Mouse (Mus musculus): Measurements from ENCODE around the gene Tnfaip8l2. TPM values are rescaled to one million over a fixed set of nuclear protein-coding genes. Genes with fewer than 3 reads are reported as not detected.

Gene Tnfaip8l2
- total RNA-seq (2021) (1 to 10 TPM; 2.0 to 2.2 TPM), polyA plus RNA-seq (2012; rRNA removed) (3.7 and 4.9 TPM in 2 replicates)
- long read RNA-seq, partial matches to known transcripts = 0 of 1 reads
- long read RNA-seq, other reads (novel, unspliced or antisense) = 0 of 1 reads

DNA sequence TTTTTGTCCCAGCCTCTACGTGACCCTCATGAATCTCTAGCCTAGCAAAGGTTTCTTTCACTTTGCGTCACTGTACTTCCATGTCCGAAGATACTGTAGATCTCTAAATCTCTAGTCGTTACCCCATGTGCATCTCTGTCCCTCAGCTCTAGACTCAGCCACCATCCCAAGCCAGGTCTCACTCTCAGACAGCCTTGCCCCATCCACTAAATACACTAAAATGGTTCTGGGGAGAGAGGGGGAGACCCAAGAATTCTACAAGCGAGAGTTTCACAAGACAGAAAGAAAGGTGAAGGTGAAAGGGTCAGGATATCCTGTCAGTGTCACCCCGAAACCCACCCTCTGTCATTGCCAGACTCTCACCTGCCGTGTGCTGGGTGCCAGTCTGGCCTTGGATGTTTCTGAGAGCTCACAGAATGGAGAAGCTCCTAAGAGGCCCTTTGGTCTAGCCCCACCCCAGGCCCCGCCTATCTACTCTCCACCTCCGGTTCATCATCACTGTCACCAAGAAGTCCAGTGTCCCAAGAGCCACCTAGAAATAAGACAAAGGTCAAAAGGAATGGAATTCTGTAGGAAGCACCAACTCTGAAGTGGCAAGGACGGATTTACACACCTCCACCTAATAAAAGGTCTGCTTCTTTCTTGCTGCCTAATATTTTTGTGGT is at the start of gene Tnfaip8l2:
Tnfaip8l2 (minus strand) TSS at position 409 of the 665 bp plus-strand sequence.
- no peak for DNase-seq

DNA sequence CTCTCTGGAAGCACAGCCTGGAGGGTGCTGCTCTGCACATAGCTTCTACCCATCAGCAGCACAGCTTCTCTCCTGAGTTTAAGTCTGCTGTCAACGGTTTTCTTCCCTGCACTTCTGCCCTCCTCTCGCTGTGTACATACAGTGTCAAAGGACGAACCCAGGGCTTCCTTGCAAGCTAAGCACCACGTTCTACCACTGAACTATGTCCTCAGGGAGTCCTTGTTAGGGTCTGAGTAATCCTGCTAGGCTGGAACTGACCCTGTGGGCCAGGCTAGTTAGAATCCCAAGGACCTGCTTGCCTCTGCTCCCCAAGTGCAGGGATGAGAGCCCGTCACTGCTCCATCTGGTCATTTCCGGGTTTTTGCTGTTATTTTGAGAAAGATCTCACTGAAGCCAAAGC is 44.7 kb upstream of the Tnfaip8l2 start:
- DNase-seq = peak; percentile 24

DNA sequence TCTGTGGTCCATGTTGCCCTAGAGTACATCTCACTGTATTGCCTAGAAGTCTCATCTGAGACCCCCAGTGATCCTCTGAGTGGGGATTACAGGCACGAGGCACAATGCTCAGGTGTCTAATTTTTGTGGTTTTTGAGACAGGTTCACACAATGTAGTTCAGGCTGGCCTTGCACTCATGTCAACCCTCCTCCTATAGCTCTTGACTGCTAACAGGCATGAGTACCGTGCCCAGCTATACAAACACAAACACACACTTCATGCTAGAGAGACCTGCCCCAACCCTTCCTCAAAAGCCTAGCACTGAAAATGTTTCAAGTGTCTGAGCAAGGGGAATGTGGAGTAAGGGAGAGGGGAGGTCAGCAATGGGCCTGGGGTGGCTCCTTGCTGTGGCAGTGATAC is 43.9 kb upstream of the Tnfaip8l2 start:
- no peak for DNase-seq

DNA sequence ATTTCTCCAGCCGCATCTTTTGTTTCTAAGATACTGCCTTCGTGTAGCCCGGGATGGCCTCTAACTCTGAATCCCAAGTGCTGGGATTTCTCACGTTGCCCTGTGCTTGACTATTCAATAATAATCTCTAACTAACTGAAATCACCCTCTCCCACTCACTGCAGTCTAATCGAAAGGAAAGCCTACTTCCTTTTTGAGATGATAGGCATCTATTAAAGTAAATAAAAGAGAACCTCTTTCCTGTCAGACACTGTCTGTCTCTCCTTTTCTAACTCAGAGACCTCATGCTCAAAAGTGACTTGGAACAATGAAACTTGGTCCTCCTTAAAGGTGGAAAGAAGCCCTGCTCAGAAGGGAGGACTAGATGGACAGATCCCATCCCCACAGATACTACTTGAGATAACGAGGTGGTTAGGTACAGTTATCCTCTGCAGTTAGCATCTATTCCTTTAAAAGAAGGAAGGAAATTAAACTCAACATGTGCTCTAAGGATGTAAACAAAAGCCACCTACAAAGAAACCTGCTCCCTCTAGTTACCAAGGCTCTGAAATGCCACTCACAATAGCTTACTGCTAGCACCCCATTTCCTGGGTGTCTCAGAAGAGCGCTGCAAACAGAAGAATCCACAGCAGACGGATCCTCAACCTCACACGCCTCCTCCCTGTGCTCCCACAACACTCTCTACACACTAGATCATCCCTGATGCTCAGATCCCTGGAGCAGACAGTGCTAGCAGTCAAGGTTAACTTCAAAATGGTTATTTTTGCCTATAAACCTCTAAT is 42.8 kb upstream of the Tnfaip8l2 start:
- DNase-seq = no peak

DNA sequence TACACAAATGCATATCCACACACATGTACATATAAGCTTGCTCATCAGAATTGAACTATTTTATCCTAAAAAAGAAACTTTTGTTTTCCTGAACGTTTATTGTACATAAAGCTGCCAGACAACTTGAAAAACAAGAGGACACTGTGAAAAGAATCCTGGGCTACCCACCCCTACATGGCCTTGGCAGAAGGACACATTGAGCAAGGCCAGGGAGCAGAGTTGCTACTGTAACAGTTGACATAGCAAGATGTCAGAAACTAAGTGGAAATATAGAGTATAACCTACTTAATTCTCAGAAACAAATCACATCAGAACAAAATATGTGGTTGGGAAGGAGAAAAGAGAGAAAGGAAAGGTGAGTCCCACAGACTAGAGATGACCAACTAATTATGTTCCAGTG is 39.7 kb upstream of the Tnfaip8l2 start:
- peak; percentile 62 for DNase-seq

DNA sequence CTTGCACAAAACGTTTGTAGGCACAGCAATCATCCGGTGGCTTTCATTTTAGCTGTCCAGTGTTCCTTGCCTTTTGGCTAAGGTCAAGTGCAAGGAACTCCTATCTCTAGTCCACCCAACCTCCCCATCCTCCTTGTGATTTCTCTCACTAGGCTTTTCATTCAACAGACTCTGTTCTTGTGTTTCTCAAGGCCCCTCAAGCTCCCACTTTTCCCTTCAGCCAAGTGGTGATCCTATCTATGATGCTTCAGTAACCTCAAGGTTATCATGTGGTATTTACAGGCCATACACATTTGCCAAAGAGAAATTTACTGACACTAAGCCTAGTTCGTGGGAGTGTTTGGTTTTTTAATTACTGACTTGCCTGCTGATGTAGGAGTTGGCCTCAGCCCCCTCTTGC is 37.7 kb upstream of the Tnfaip8l2 start:
- DNase-seq = no peak

DNA sequence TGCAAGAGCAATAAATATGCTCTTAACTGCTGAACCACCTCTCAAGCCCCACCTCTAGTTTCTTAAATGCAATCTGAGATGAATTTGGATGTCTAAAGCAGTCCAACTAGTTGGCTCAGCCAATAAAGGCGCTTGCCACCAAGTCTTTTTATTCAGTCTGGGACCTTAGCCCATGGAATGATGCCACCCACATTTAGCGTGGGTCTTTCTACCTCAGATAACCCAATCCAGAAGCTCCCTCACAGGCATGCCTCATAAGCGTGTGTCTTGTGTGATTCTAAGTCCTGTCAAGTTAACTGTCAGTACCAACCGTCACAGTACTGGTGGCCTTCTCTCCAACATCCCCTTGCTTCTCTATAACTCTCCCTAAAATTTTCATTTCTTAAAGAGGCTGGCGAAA is 36.8 kb upstream of the Tnfaip8l2 start:
- no peak for DNase-seq

DNA sequence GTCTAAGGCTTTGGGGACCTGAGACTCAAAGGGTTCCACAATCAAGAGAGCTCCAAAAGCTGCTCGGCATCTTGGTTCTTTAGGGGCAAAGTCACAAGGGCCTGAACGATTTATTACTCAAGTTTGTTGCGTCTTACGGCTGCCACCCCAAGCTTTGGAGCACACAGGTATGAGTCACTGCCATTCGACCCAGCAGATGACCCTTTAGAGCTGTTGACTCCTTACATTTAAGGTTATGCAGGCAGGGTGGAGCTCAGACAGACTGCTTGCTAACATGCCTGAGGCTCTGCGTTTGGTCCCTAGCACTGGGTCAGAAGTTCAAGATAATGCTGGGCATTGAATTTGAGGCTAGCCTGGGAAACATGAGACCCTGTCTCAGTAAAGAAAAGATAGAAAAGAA is 35.4 kb upstream of the Tnfaip8l2 start:
- no peak for DNase-seq

DNA sequence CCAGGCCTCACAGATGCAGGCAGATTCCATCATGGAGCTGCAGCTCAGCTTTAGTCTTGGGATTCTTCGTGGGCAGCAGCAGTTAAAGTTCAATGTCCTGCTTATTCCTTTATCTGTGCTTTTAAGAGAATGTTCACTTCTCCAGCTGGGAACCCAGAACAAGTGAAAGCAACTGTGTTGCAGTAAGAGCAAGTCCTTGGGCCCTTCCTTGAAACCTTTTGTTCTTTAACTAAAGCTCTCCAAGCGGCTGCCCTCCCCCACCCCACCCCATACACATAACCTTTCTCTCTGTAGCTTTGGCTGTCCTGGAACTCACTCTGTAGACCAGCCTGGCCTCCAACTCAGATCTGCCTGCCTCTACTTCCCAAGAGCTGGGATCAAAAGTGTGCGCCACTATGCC is 34.3 kb upstream of the Tnfaip8l2 start:
- no peak for DNase-seq

DNA sequence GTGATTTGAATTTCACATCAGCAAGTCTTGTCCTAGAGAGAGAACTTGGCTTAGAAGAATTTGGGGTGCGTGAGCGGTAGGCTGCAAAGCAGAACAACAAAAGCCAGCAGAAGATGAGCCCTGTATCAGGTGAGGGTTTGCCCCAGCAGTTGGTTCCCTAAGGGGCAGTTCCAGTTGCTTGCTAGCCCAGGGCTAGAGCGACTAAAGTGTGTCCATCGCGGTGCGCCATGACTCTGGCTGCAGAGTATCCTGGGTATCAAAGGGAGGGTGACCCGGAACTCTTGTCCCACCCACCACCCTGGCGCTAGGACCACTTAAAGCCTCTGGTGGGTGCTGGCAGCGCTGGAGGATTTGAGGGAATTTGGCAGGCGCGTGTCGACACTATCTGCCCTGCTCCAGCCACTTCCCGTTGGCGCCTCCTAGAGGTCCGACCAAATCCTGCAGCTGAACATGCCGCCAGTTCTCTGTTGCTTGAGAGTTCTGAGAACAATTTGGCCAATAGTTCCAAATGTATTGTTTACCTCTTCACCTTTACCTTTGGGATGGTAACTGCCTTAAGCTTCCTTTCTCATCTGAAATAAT is 31.9 kb upstream of the Tnfaip8l2 start:
- DNase-seq = peak; percentile 88

DNA sequence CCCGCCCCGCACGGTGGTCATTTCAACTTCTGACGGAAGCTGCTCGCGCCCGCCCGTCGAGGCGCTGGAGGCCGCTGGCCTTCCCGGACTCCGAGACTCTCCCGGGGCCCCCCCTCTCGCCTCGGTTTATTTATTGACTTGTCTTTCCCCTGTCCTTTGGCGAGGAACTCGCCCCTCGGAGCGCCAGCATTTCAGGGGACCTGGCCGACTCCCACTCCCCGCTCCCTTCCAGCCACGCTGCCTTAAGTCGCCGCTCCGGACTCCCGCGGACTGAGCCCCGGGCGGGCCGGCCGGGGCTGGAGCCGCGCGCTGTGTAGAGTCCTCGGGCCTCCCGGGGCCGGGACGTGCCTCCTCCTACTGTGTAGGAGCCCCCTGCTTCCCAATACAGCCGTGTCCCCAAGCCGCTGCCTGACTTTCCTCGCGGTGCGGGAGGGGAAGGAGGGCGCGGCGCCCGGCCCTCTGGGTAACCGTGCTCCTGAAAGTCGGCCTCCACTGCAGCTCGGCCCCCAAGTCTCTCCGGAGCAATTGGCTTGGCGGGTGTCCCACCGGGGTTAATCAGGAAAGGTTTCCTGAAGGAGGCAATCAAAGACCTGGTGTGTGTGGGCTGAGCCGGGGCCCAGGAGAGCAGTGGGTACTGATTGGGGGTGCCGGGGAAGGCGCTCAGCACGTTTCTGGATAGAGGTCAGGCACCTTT is 31.2 kb upstream of the Tnfaip8l2 start:
- DNase-seq = peak; percentile 43

DNA sequence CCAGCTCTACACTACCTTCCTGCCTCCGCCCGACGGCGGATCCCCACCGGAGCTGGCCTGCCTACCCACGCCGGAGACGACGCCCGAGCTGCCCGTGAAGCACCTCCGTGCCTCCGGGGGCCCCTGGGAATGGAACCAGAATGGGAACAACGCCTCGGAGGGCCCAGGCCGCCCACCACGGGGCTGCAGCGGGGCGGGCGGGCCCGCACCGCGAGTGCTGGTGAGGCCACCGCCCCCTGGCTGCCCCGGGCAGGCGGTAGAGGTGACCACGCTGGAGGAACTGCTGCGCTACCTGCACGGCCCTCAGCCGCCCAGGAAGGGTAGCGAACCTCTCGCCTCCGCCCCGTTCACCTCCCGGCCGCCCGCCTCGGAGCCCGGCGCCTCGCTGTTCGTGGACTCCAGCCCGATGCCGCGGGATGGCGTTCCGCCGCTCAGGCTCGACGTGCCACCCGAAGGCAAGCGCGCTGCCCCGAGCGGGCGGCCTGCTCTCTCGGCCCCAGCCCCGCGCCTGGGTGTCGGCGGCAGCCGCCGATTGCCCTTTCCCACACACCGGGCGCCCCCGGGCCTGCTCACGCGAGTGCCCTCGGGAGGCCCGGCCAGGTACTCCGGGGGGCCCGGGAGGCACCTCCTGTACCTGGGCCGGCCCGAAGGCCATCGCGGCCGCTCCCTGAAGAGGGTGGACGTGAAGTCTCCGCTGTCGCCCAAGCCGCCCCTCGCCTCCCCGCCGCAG is 30.5 kb upstream of the Tnfaip8l2 start:
- DNase-seq = no peak

DNA sequence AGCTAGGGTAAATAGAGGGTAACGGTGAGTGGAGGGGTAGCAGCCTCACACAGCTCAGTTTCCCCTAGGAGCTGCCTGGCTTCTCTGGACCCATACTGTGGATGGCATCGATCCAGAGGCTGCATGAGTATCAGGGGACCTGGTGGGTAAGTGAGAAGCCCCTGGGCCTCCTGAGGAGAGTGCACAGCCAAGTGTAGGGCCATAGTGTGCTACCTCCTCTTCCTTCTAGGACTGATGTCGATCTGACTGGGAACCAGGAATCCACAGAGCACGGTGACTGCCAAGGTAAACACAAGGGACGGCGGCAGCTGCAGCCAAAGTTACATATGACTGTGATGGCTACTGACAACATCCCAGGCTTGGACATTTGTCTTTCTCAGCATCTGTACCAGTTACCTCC is 28.9 kb upstream of the Tnfaip8l2 start:
- no peak for DNase-seq

DNA sequence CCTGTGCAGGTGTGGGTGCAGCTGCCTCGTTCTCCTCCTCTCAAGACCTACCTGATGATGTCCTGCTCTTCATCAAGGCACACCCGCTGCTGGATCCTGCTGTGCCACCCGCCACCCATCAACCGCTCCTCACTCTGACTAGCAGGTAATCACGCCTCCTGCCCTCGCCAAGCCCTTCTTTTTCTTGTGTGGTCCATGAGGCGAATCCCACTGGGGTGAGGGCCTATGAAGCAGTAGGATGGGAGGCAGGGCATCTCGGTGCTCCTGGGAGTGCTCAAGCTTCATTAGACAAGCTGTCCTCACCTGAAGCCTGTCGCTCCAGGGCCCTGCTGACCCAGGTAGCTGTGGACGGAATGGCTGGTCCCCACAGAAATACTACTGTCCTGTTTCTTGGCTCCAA is 27.8 kb upstream of the Tnfaip8l2 start:
- no peak for DNase-seq

DNA sequence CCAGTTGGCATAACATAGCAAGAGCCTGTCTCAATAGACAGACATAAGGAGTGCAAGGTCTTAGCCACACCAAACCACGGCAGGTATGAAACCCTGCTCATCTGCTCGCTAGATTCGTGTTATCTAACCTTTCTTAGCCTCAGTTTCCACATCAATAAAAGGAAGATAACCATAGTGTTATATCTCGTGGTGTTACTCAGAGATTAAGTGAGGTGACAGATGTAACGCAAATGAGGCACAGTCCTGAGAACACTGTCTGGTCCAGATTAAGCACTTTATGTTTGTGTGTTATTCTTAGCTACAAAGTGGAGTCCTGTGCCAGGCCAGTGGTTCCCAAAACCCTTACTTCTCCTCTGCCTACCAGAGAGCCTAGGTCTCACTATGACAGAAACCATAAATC is 22.7 kb upstream of the Tnfaip8l2 start:
- DNase-seq = no peak

DNA sequence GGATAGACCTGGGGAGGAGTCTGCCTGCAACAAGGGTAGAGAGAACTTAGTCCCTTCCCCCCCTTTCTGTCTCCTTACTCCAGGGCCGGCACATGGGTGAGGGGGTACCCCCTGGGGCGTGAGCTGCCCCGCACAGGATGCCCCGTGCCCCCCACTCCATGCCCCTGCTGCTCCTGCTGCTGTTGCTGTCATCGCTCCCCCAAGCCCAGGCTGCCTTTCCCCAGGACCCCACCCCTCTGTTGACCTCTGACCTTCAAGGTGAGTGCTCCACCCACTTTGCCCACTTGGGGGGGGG is 22.0 kb upstream of the Tnfaip8l2 start:
- DNase-seq = no peak

DNA sequence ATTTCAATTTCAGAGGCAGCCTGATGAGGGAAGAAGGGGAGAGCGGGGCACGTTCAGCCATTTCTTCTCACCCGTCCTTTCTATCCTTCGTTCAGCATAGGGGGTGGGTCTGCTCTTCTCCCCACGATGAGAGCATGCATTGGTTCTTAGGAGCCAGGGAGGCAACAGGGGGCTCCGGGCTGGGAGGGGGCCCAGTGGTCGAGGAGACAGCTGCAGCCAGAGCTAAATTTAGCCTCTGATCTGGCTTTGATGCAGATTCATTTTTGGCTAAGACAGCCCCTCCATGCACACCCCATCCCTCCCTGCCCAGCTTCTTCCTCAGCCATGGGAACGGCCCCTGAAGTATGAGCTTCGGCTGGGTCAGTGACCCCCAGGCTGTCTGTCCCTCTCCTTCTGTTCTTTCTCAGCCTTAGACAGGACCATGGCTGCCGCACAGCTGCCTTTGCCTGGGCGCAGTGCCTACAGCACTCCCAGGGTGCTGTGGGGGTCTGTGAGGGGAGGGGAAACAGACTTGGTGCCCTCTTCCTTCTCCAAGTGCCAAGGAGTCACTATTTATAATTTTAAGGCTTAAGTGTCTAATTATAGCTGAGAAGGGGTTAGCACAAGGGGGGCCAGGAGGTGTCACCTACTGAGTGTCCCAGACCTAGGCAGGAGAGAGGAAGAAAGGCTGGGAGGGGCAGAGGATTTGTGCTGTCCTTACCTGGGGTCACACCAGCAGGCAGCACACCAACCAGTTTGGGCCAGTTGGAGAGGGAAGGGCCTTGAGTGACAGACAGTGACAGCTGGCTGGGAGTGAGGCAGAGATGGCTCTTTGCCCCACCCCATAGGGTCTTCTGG is 21.5 kb upstream of the Tnfaip8l2 start:
- DNase-seq = no peak

DNA sequence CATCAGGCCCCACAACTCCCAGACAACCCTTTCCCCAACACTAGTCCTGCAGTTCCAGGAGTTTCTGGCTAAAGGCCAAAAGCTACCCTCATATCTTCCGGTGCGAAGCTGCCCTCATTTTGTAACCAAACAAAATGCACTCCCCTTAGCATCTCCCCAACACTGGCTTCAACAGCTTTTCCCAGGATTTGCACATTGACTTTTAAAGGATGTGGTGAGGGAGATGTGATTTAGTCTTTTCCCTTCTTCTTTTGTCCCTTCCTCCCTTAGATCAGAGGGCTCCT is 20.1 kb upstream of the Tnfaip8l2 start:
- no peak for DNase-seq

DNA sequence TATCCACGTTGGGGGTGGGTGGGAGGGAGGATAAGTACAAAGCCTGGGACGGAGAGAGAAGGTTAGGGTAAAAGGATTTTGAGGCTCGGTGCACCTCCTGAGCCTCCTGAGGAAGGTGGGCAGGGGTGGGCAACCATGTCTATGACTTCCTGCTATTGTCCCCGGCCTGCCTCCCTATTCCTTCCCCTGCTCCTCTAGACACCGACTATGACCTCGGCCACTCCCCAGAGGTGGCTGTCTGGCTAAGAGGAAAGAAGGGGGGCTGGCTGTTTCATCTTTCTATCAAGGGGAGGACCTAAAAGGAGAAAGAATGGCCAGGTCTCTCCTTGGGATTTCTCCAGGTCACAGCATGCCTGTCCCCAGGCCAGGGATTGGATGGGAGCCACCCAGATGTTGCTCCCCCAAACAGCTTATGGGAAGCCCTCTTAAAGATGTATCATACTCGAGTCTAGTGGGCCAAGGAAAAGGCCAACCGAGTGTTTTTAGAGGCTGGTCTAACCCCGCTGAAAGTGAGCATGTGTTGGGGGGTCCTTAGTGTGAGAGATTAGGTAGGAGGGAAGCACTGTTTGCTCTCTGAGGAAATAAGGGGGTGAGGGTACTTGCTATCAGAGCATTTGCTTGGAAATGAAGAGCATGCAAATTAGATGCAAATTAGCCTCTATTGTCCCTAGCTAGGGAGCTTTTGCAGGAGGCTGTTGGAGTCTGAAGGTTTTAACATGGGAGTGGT is 19.6 kb upstream of the Tnfaip8l2 start:
- no peak for DNase-seq

DNA sequence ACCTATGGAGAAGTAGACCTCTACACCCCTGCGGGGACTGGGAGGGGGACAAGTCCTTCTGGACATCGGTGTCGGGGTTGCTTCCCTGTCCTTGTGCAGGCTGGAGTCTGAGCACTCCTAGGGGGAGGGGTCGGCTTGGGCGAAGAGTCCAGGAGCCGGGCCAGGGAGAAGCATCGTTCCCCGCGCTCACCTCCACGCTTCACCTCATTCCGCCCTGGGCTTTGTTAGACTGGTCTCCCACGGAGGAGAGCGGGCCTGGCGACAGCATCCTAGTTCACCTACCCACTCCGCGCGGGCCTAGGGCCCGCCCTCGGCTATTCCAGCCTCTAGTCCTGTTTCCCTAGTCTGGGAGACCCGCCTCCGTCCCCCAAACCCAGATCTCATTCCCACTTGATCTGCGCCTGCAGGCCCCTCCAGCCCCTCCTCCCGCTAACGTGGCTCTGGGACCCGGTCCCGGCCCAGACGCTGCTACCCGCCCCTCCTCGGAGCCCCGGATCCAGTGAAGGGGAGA is 18.9 kb upstream of the Tnfaip8l2 start:
- no peak for DNase-seq
